Mouse (Mus musculus) c-Kit-positive CD71-negative TER-119-negative erythroid progenitor cells, embryonic 14.5 days (primary cell): ENCODE measurements at regions not wholly inside any gene's neighbourhood (a gene's known extent, or its start where the extent isn't known, plus 50 kb on each side); places are given as distances from the start of the nearest gene placed in this dataset.
A peak's percentile ranks its signal among the peaks of the same experiment; 100 is the strongest.
"Not testable (repeated sequence)": the region's sequence is repeated elsewhere in the genome, so short reads cannot be mapped to it uniquely, and the experiment has no call there.

ENCODE experiments used
- DNase-seq: peaks from one replicate; pipeline ENCODE4 v3.0.0-alpha.2; 2013; ENCODE audit warnings: low read depth

DNA sequence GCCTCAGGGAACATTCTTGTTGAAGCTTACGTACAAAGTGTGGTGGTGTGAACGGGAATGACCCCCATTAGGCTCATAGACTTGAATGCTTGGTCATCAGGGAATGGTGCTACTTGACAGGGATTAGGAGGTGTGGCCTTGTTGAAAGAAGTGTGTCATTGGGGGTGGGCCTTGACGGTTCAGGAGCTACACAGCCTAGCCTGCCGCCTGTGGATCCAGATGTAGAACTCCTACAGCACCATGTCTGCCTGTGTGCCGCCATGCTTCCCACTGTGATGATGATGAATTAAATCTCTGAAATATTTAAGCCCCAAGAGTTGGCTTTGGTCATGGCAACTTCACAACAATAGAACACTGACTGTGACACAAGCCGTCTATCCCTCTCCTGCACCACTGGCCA, 163.6 kb downstream of the Ankrd50 start:
- DNase-seq: no peak

DNA sequence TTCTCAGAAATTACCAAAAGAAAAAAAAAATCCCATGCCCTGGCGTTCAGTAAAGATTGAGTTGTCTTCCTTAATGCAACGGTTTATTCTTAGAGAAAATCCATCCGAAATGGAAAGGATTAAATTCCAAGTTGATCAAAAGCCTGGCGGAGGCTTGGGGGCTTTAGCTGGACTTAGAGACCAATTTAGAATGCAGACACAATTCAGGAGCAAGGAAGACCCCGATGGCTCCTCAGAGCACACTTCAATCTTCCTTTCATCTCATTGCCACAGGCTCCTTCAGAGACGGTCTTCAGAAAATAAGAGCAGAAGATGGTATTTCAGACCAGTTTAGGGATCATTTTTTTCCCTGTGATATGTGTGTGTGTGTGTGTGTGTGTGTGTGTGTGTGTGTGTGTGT, 171.8 kb downstream of the Ankrd50 start:
- DNase-seq: no peak

DNA sequence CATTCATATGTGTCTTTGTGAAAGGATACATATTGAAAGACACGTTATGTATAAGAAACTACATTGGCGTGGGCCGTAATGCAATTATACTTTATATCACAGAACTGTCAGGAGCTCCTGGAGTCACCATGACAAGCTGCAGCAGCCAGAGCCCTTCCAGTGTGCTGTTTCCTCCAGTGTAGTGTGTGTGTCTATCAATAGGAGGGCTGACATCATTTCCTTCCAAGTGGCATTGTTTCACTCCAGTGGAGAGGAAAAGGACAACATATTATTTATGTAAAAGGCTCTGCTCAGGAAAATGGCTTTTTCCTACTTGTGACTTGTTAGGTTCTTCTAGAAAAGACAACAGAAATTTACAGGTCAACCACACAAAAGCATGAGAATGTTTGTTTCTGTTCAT, 172.5 kb downstream of the Ankrd50 start:
- DNase-seq: no peak

DNA sequence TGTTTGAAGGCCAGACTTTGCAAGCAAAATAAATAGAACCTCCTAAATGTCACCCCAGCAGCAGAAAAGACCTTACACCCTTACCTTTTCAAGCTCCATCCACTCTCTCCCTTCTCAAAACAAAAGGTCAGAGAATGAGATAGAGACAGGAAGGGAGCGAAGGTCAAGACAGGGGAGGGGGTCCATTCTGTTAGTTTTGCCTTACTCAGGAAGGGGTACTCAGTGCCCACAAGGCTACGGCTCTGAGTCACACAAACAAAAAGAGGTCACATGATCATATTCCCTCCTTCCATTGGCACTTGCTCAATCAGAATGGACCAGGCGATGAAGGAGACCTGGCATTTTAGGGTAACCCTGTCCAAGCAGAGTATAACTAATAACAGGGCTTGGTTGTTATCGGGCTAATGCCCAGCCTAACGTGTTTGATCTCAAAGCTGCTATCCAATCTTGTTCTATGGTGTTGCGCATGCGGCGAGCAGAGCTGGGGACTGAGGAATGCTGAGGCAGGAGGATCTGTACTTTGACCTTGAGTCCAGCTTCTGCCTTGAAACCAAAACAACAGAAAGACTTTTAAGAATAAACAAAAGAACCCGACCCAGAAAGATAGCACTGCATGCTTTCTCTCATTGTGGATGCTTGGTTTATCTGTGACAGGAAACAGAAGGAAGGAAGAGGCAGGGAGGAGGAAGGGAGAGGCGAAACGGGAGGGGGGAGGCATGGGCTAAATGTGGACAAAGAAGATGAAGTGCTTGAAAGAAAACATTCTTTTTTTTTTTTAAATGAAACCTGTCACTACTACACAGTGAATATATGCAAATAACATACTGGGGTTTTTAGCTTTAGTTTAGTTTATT, 184.5 kb downstream of the Ankrd50 start:
- DNase-seq: no peak

DNA sequence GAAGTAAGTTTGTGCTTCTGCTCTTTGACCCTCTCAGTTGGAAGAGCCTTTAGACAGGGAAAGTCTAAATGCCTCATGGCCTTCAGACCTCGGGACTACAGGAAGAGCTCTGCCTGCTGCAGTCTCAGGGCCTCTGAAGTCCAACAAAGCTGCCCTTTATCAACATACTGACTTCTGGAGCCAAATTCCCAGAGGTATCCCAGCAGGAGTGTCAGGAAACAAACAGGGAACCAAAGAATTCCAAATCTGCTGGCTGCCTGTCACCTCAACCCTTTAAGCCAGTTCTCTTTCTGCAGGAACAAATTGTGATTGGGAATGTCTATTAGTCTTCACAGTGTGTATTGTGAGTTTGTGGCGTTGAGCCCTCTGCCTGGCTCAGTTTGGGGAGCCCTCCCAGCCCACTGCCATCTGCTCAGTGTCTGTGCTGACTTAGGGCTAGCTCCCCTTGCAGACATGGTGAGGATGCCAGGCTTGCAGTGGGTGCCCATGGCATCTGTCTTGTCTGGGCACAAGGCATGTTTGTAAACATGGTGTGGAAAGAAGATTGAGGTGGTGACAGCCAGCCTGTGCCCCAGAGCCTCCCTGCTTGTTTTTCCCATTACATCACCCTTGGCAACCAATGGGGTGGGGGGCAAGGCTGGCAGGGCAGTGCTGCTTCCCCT, 185.3 kb downstream of the Ankrd50 start:
- no peak for DNase-seq

DNA sequence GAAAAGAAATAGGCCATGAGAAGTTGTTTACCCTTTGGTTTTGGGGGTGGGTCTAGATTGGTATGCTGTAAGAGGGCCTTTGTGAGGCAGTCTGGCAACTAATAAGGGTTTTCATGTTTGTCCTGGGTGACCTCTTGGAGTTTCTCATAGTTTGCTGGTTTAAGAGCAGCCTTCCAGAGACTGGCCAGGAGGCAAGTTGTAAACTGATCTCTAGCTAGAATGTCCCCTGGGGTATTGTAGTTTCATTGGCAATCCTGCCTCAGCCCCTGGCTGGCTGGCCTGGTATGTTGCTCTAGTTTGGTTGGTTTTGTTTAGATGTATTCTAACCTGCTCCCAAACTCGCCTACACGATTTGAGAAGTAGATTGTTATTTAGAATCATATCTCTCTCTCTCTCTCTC, 187.1 kb downstream of the Ankrd50 start:
- no peak for DNase-seq

DNA sequence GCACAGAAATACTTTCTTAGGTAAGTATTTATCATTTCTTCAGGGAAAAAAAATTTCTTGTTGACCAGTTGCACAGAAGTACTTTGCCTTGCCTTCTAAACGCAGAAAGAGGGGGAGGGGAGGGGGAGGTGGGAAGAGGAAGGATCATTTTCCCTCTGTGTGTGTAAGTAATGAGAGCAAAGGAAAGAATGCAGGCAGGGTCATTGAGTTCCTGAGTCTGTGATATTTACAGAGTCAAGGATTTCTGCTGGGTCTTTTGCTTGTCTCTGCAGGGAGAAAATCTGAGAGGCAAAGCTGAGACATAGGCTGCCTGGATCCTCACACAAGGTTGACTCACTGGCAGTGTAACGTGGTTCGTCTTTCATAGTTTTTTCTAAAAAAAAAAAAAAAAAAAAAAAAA, 195.6 kb downstream of the Ankrd50 start:
- no peak for DNase-seq

DNA sequence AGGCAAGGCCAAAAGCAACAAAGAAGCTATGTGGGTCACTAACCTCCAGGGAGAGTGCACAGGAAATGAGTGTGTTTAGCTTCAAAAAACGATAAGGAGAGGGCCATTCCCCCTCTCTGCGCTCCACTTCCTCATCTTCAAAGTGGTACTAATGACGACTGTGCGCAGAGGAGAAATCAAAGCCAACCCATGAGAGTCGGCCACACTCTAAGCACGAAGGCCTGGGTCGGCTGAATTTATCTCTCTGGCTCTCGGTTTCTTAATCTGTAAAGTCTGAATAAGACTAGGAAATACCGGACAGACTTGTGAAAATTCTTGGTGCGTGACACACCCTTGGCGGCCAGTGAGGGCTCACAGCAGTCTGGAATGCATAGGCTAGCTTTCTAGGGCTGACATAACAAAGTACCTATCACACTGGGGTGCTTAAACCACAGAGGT, 200.9 kb downstream of the Ankrd50 start:
- peak; percentile 24 for DNase-seq

DNA sequence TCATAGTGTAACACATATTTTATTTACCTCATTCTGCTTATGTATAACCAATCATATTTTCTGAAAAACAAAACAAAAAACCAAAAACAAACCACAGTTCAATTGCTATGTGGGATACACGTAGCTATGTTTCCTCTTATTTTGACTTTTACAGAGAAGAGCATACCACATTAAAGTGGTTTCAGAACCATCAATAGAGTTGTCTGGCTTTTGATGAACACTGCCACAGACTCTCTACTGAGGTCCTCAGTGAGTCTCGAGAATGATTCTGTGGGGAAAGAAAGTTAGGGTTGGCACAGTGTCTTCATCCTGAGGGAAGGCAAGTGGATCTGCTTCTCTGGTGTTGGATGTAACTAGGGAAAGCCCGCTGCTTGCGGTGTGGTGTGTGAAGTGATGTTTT, 201.8 kb downstream of the Ankrd50 start:
- DNase-seq: no peak

DNA sequence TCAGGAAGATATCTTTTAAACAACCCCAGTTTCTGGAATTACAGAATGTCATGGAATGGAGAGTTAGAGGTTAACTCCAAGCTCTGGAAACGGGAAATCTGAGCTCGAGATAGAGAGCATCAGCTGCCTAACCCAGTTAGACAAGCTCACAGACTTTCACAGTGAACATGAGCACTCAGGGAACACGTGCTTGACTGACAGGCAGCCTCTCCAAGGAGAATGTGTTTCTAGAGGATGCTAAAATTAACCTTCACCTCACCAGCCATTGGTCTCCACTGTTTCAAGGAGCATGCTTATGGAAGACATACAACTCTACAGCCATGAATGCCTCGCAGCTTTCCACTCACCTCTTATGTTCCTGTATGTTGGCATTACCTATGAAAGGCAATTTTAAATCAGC, 203.0 kb downstream of the Ankrd50 start:
- no peak for DNase-seq

DNA sequence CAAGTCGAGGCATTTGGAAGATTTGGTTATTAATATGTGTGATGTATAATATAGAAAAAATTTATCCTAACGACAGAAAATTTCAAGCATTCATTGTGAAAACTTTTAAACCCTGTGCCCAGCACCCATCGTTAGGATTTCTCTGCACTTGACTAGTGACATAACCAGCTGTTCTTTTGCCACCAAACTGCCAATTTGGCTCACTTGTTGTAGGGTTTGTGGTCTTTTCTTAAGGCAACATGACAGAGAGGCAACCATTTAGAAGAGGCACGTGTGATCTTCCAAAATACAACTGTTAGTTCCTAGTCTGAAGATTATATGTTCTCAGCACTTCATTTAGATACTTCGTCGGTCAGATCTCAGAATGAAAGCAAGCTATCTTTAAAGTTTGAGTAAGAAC, 203.8 kb downstream of the Ankrd50 start:
- DNase-seq: no peak

DNA sequence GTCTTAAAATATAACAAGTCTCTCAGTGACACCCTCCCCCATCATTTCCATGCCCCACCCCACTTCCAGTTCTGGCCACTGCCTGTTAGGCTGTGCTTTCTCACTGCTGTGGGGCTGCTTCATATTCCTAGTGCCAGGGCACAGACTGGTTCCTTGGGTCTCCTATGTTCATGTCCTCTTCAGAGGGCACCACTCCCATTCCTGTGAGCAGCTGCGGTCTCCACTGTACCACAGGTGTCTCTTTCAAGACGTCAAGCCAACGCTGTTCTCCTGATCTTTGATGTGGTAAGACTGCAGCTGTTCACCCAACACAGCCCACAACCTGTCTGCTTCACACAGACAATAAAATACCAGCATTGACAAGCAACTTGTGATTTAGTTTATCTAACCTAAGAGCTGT, 204.5 kb downstream of the Ankrd50 start:
- no peak for DNase-seq

DNA sequence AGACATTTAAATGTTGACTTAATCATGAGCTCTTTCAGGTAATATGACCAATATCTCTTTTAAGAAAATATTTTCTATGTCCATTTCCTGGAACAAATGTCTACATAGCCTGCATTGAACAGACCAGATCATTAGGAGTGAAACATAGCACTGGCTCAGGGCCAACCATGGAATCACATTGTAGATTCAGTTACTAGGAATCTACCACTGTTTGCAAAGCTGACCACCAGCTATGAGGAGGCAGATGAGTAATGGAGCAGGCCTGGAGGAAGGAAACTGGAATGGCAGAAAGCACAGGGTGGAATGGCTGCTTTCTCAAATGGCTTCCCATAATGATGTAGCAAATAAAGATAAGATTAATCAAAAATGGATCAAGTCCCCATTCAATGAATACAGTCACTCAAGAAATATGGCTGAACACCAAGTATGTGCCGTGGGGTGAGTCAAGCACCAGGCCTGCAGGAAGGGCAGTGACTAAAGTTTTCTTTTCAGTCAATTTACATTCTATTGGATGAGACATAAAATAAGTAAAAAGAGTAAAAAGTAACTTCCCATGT, 207.6 kb downstream of the Ankrd50 start:
- no peak for DNase-seq

DNA sequence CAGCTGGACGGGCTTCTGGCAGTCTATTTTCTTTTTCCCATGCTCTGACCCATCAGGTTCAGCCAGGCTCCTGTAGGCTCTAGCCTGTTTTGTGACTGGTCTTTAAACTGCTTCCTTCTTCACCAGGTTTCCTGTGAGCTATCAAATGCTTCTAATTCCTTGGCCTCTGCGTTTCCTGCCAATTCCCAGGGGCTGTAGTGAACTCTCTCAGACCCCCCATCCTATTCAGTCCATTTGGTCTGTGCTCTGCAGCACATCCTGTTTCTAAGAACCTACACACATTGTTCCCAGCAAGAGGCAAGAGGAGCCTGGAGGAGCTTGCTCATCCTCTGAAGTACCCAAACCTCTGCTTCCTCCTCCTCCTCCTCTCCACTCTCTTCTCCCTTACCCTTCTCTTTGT, 209.3 kb downstream of the Ankrd50 start:
- DNase-seq: no peak

DNA sequence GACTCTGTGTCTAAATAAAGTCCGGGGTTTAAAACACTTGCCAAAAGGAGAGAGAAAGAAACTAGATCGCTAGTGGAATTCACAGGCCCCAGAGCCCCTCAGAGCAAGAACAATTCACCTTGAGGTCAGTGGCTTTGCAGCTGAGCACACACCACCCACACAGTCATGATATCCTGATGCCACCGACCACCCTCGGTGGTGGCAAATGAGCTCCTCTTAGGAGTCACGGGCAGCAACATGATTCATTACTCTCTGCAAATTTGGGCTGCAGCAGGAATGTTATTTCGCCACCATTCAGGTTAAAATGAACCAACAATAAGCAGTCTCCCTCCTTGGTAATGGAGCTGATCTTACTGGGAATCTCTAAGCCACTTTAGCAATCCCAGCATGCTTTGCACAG, 213.9 kb downstream of the Ankrd50 start:
- no peak for DNase-seq

DNA sequence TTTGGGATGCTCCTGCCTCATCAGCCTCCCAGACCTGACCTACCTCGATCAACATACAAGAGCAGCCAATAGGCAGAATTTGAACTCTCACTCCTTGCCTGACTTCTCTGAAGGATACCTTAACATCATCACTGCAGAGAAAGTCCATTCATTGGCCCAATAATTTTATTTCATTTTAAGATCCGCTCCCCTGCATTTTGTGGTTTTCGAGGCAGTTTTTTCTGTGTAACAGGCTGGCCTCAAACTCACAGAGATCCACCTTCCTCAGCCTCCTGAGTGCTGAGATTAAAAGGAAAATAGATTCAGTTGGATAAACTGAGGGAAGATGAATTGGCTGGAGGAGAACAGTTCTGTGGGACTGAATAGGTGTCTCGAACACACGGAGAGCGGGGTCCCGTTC, 216.4 kb downstream of the Ankrd50 start:
- DNase-seq: no peak

DNA sequence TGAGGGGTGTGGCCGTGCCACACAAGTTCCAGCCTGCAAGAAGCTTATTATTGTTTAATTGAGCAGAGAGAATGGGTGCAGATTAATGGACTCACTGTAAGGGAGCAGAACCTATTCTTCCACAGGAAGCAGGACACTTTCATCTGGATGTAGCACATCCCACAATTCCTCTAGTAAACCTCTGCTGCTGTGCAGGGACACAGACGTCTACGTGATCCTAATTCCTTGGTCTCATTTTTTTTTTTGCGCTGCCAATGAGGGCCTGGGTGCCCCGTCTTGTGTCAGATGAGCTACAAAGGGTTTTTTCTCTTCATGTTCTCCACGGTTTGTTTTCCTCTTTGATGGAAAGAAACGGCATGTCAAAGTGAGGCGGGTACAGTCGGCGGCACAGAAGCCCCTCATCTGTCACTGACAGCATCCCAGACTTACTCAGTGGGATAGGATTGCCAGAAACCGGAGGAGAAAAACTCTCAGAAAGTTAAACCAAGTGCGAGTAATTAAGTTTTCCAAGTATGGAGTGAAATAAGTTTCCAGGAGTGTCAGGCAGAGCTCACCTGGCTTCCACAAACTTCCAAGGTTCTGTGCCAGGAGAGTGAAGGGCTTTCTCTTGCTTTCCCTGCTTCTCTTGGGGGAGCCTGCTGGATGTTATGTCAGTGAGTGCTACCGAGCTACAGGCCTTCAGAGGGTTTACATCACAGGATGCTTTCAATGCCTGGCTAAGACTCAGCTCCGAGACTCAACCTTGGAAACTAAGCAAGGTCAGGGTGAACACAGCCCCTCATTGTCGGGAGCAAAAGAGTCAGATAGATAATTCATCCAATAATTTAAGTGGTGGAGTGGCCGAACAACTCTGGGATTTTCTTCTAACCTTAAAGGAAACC, 221.1 kb downstream of the Ankrd50 start:
- no peak for DNase-seq

DNA sequence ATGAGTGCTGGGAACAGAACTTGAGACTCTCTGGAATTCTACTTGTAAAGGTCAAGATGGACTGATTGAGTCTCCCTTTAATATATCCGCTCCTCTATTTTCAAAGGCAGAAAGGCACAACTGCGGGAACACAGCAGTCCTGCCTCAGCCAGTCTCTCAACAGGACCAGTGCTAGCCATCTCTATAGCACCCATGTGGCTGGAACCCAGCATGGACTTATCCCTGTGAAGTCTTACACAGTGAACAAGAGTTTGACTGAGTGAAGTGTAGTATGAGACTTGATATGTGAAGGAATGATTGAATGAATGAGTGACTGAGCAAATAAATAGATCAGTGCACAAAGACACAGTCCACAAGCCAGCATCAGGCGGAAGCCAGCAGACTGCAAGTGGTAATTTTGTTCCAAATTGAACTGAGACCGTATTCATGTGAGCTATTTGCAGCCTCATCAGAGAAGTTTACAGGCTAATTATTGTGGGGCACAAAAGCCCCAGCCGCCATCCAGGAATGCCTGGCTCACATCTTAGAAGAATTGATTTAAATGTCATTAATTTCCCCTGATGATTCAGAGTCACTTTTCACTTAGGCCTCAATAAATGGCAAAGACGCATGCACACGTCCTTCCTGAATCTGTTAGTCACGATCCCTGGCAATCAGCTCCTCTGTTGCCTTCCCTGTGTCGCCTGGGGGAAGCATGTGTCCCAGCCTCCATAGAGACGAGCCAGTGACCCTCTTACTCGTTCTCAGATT, 223.1 kb downstream of the Ankrd50 start:
- DNase-seq: no peak

DNA sequence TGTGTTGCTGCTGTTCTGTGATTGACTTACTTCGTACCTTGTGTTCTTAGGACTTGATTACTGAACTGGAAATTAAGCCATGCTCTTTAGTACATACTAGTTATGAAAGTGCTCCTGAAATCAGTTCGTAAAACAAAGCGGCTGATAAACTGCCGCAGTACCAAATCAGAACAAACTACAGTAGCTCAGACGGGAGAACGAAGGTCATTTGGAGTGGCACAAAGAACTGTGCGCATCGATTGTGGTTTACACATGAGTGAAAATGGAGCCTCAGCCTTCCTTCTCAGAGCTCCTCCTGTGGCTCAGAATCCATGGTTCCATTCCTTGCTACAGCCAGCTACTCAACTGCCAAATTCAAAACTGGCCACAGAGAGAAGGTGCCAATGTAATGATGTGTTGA, 225.4 kb downstream of the Ankrd50 start:
- not testable (repeated sequence) for DNase-seq

DNA sequence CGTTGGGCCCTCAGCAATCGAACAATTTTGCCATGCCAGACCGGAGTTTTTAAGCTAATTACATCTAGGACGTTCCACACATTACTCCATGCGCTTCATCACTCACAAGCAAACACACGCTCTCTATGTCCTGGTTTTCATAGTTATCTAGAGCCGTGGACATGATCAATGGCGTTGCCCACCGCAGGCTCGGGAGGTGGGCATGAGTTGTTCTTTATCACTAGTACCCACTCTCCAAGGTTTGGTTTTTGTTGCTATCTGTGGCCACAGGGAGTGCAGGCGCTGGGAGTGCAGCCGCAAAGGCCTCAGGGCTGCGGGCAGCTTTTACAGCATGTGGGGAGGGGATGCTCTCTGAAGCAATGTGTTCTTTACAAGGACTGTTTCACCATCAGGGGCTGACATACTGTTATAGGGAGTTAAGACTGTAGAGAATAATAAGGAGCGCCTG, 226.8 kb downstream of the Ankrd50 start:
- DNase-seq: no peak

DNA sequence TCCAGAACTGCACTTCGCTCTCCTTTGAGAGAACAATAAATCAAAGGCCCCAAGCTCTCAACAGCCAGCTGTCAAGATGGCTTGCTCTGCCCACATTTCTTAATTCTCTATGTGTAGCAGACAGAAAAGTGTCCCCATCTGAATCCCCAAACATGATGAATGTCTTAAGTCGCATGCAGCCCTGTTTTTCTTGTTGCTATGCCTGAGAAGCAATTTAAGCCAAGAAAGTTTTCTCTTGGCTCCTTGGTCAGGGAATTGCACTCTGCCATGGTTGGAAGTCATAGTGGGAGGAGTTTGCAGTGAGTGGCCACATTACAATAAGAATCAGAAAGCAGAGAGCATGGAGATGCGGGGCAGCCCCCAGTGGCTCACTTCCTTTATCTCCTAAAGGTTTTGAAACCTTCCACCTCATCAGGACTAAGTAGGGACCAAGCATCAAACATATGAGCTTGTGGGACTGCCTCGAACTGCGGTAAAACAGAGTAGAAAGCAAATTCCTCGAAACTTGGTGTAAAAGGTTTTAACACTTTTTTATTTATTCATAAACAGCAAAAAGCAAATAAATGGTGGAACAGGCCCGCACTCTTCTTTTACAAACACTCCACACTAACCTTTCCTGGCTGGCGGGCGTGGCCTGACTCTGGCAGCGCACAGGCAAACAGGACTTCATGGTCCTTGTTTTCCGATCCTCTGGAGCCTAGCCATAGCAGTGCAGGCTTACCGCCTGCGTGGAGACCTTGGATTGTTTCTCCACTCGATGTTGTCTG, 227.4 kb downstream of the Ankrd50 start:
- no peak for DNase-seq
